ENCODE assay signal across 18 mouse cellular contexts in the genomic region with DNA sequence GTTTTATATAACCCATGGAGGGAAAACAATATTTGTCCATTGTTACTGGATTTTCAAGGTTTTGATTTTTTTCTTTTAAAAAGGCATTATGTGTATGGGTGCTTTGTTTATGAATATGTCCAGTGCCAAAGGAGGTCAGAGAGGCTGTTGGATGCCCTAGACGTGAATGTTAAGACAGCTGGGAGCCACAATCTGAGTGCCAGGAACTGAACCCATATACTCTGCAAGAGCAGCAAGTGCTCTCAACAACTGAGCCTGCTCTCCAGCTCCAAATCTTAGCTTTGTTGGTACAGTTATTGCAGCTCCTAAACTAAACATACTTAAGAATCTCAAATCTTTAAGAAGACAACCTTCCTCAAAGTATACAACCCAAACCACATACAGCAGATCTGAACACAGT.
"Had no signal": no experiment of that assay in that cellular context is flagged by ENCODE, and none has a peak within 500 bp of the region (broad histone marks: within the 10 kb centered on the region; RNA-seq: fewer than 3 reads in every experiment).

No protein-coding gene starts in this region.

- H3K4me2 ChIP-seq: lung, embryonic 14.5 days; midbrain, embryonic 13.5 days; neural tube, embryonic 13.5 days; neural tube, embryonic 15.5 days had no signal

- H3K27ac ChIP-seq: midbrain, embryonic 10.5 days; midbrain, embryonic 13.5 days; neural tube, embryonic 13.5 days; neural tube, embryonic 15.5 days had no signal

- H3K9me3 ChIP-seq: midbrain, embryonic 10.5 days; midbrain, embryonic 13.5 days; neural tube, embryonic 13.5 days; neural tube, embryonic 15.5 days had no signal

- H3K36me3 ChIP-seq: midbrain, embryonic 10.5 days; midbrain, embryonic 13.5 days; neural tube, embryonic 13.5 days; neural tube, embryonic 15.5 days had no signal

- H3K4me1 ChIP-seq: midbrain, embryonic 10.5 days; midbrain, embryonic 13.5 days had no signal

- DNase-seq: lung, adult 18-20 months; lung, embryonic 14.5 days; lung, postnatal 14 days; lung, postnatal 36 days; retina, postnatal 1 day; right cerebral cortex, adult 18-20 months; right cerebral cortex, postnatal 25 days; right cerebral cortex, postnatal 4 days; spleen, adult 18-20 months; thymus, adult 18-20 months; thymus, postnatal 14 days; thymus, postnatal 36 days had no signal

- H3K4me3 ChIP-seq: midbrain, embryonic 10.5 days; midbrain, embryonic 13.5 days; myocyte; neural tube, embryonic 13.5 days; neural tube, embryonic 15.5 days had no signal

- H3K9ac ChIP-seq: lung, embryonic 14.5 days; midbrain, embryonic 13.5 days; neural tube, embryonic 13.5 days; neural tube, embryonic 15.5 days had no signal

- H3K27me3 ChIP-seq: midbrain, embryonic 13.5 days; neural tube, embryonic 13.5 days; neural tube, embryonic 15.5 days had no signal

- ATAC-seq: midbrain, embryonic 13.5 days; midbrain, embryonic 16.5 days had no signal
